Mouse (Mus musculus): Measurements from ENCODE around the gene Capn8.

Capn8 gene

DNA sequence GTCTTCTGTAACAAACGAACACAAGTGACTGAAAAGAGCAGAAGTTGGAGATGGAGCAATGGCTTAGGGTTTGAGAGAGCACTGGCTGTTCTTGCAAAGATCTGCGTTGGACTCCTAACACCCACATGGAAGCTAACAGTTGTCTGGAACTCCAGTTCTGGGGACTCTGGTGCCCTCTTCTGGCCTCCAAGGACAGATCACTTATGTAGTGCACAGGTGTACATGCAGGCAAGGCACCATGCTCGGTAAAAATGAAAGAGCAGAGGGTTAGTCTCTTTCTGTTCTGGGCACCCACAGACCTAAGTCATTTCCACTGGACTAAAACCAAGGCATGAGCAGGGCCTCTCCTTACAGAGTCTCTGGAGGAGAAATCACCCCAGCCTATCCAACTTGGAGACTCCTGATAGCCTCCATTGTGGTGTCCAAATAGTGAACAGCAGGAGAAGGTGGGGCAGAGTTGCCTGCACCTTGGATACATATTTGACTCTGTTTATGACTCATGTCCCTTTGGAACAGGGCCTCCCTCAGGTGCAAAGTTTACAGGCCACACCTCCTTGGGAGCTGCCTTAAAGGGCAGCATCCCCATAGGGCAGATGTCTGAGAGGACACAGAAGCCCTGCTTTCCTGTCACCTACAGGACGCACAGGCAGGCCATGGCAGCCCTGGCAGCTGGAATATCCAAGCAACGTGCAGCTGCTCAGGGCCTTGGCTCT, at the start of gene Capn8:
TSS of gene Capn8 (plus strand) at position 600 of the 713 bp plus-strand sequence.
- no peak for DNase-seq

DNA sequence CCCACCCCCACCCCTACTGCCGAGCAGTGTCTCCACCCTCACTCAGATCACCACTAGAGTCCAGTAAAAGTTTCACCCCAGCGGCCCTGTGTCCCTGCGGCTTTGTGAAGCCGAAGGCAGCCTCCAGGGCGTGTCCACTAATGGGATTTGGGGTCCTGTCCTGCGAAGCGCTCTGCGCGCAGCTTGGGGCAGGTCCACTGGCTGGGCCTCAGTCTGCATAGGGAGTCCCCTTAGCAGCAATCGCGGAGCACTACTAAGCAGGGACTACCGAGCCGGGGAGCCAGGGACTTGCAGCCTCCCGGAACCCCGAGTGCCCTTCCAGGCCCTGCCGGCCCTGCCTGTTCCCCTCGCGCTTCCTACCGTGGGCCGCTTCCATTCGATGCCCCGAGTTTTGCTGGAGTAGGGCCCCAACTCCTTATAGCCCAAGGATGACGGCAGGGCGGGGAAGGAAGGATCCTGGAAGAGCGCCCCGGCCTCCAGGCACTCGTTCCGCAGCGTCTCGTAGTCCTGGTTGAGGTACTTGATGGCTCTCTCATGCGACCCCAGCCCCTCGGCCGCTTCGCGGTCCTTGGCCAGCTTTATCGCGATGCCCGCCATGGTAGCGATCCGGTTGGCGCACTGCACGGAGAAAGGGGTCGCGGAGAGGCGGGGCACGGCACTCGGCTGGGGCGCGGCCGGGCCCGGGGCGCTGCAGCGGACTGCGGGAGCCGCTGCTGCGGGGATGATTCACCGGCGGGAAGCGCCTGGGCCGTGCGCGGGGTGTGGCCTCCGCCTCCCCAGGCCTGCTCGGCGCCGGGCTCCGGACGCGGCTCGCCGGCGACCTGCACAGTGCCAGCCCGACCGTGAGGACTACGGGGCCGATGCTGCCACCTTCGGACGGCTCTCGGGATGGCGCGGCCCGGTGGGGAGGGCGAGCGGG, 47.8 kb upstream of the Capn8 start, which contains the start of gene Capn2:
TSS of gene Capn2 (minus strand) at position 851 of the 919 bp plus-strand sequence.
- peak; percentile 65 to 68 for DNase-seq

DNA sequence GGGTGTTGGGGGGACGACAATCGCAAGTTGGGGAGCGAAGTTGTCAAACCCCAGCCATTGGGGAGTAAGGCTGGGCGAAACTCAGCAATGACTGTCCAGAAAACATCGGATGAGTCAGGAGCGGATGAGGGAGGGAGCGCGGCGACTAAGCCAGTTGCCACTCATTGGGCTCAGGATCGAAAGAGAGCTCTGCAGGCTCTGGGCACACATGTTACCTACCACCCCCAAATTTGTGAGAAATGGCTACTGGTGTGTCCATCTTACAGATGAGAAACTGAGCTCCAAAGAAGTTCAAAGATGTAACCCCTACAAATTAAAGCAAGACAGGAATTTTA, 47.2 kb upstream of the Capn8 start:
- DNase-seq = no peak

DNA sequence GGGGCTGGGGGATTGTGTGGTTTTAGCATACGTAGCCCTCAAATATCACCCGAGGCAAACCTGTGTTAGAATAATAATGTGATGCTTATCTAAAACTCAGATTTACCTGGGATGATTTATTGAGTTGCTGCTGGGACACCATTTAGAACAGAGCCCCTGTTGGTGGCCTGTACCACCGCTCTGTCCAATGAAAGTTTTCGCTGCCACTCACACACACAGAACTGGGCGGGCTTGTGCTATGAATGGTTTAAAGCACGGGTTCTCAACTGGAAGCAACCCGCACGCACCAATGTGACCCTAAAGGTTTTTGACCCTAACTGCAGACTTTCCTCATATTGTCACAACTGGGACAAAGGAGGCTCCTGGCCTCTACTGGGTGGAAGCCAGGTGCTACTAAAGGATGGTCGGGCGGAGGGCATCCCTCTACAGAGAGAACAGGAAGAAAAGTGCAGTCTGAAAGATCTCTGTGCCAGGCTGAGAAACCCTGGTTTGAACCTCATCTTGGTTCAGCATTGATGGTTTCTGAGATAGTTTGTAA, 46.6 kb upstream of the Capn8 start:
- no peak for DNase-seq

DNA sequence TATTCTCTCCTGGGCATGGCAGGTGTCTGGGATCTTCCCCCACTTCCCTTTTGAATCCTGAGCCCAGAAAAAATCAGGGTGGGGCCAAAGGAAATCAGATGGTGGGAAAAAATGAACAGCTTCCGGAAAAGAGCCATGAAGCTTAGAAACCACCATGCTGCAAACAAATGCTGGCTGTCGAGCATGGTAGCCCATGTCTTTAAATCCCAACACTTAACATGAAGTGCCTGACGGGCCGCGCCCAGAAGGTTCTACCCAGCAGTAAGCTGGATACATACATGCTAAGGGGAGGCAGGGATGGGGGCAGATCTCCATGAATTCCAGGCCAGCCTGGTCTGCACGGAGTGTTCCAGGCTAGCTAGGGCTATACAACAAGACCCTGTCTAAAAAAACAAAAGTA, 46.0 kb upstream of the Capn8 start:
- no peak for DNase-seq

DNA sequence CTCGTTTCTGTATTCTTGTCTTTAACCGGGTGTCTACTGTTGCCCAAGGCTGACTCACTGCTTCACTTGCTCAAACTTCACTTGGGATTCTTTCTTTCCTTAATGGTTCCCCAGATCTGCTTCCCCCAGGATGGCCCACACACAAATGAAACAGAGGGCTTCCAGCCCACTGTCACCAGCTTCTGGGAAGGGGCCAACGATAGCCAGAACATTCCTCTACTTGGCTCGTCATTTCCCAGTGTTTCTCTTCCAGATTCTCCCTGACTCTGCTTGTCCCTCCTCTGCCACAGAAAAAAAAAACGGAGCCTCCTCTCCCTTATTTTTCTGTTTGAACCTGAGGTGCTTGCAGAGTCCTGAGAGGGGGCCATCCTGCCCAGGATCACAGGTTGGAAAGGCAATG, 45.5 kb upstream of the Capn8 start:
- no peak for DNase-seq

DNA sequence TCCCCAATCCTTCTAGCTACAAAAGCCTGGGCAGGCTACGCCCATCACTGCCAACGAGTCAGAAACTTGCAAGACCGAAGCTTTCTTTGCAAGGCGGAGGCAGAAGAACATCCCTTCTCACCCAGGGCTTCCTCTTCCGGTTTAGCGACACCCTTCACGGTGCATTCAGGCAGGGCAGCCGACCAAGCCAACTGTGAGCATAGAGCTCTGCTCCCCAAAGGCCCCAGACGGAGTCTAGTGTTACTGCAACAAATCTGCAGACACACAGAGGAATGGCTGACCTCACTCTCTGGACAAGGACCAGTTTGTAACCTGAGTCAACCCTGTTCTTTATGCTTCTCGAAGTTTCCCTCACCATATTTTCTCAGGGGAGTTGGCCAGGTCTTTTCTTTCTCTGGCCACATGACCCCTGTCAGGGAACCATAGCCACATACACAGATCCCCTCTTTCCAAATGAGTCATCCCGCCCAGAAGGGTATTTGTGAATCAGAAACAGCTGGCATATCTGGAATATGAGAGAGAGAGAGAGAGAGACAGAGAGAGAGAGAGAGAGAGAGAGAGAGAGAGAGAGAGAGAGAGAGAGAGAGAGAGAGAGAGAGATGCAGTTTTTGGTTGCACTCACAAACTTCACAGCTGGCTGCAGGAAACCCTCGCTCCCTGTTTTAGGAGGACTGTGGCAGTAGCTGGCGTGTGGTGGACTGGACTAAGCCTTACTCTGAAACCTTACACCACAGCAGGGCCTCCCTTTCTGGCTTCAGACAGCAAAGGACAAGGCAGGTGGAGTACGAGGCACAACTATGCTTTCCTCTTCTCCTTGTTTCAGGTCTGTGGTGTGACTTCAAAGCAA, 44.5 kb upstream of the Capn8 start:
- peak; percentile 64 to 73 for DNase-seq

DNA sequence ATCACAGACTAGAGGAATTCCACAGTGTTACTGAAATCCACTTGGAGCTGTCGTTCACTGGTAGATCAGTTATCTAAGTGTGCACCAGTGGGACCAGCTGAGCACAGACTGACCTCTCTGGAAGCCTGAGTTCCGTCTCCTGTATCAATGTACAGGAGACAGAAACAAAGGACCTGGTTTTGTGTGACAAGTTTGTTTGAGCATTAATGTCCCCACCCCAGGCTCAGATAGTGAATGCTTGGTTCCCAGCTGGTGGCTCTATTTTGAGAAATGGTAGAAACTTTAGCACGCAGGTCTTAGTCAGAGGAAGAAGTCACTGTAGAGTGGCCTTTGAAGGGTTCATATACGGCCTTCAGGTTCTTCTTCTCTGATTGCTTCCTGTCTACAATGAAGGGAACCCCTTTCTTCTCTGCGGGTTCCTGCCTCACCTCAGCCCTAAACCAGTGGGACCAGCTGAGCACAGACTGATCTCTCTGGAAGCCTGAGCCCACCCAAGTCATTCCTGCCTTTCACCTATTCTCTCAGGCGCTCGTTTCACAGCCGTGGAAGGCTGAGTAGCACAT, 43.8 kb upstream of the Capn8 start:
- no peak for DNase-seq

DNA sequence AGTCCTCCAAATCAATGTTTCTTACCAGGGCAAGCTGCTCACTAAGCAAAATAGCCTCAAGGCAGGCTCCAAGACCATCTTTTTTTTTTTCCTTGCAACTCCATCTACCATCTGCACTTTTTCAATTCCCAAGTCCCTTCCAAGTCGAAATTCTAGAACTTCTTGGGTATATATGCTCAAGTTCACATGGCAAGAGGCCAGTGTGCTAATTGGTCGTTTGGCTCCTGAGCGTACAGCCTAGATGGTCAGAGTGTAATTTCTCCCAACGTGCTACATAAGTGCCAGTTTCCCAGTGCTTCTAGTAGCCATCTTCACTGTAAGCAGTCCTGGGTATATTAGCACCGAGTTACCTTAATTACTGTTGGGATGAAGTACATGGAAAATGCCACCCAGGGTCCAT, 41.8 kb upstream of the Capn8 start:
- peak in 1 of 2 experiments; percentile 0 for DNase-seq

DNA sequence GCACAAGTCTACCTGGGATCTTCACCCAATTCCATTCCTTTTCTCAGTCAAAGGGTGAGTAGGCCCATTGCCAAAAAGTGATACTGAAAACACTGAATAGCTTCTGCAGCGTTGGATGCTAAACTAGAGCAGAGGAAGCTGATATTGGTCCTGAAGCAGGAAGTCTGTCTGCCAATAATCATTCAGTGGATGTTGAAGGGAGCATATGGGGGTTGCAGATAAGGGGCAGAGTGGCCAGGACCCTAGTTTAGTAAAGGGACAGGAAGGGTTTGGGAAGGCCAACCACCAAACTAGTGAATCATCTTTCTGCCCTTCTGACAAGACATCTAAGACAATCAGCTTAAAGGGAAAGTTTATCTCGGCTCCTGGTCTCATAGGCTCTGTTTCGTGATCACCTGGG, 41.1 kb upstream of the Capn8 start:
- no peak for DNase-seq

DNA sequence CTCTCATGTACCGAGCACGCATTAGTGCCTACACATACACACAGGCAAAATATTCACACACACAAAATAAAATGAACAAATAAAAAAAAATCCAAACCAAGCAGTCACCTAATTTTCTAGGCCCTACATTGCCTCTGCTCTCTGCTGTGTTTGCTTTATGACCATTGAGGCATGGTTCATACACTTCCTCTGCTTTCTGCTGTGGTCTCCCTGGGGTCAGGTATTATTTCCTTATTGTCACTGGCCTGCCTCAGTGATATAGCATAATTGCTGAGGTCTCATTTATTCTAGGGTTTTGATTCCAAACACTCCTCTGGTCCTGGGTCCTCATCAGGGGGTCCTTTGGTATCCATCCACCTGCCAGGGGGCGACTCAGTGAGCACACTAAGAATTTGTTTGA, 39.2 kb upstream of the Capn8 start:
- no peak for DNase-seq

DNA sequence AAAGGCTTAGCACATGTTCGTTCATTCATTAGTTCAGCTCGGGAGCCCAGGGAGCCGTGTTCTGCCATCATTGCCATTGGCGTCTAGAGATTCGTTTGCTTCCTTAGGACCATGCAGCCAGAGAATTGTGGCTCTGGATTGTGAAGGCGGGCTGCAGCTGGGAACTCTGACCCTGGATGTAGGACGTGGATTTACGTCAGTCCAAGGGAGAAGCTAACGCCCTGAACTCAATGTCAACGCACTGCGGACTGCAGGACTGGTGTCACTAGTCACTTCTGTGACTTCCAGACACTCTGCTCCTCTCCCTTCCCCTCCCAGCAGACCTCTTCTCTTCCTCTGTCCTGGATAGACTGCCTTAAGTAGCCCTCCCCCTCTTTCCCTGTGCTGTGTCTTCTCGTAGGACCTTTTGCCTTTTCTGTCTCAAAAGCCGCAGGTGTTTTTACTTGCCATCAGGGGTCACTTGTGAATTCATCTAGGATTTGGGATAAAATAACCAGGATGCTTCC, 37.5 kb upstream of the Capn8 start:
- no peak for DNase-seq

DNA sequence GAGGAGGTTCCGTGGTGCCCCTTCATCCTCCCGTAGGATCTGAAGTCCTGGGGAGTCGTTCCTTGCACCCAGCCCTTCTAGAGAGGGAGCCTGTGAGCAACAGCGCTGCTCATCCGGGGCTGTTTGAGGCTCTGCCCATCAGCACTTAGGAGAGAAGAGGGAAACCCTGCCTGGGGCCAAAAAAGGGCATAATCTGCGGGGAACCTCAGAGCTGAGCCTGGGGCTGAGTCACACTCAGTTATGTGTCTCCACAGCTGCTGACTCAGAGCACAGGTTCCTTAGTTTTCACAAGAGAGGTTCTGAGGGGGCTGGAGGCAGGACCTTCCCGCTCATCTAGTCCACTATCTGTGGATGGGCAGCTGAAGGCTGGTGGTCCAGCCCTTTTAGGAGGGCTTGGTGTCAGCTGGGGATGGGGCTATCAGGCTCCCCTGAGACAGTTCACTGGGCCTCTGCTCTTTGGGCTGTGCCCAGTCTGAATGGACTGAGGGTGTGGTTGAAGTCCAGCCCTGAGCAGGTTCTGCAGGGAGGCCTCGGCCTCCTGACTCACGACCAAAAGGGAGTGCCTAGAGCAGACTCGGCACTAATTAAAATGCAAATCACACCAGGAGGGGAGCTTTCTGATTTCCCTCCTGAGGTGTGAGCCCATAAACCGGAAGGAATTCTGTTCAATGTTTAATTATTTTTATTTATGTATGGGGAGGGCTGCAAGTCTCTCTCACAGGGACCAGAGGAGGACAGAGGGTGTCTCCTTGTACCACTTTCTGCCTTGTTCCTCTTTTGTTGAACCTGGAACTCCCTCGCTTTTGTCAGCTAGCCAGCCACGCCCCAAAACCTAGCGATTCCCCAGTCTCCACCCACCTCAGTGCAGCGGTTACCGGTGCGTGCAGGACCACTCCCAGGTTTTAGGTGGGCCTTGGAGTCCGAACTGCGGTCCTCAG, 36.6 kb upstream of the Capn8 start:
- no peak for DNase-seq

DNA sequence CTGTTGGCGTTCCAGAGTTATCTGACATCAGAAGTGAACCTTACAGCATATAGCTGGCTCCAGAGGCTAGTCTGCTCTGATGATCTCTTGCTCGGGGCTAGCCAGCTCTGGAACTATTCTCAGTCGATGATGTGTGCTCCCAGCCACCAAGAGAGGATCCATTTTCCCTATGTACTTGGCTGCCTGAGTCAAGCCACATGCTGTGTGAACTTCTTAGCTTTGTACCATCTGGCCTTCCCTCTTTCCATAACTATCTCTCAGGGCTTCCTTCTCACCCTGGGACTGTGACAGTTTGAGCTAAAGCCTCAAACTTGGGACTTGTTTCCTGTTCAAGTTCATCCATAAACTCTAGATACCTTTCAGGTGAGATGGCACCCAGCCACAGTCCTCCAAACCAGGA, 31.2 kb upstream of the Capn8 start:
- no peak for DNase-seq

DNA sequence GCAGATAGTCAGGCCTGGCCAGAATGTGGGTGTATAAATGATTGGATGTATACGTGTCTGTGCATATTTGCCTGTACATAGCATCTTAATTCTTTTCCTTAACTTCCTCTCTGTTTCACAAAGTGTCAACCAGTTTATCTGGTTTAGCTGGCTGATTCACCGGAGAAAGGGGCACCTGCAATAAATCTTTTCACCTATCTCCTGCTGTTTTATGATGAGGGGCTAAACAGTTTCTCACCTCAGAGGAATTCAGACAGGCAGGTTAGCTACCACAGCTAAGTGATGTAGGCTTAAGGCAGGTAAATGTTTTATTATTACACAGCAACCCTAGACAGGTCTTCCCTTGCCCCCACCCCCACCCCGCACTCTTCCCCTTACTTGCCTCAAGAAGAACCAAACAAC, 29.7 kb upstream of the Capn8 start:
- DNase-seq = no peak

DNA sequence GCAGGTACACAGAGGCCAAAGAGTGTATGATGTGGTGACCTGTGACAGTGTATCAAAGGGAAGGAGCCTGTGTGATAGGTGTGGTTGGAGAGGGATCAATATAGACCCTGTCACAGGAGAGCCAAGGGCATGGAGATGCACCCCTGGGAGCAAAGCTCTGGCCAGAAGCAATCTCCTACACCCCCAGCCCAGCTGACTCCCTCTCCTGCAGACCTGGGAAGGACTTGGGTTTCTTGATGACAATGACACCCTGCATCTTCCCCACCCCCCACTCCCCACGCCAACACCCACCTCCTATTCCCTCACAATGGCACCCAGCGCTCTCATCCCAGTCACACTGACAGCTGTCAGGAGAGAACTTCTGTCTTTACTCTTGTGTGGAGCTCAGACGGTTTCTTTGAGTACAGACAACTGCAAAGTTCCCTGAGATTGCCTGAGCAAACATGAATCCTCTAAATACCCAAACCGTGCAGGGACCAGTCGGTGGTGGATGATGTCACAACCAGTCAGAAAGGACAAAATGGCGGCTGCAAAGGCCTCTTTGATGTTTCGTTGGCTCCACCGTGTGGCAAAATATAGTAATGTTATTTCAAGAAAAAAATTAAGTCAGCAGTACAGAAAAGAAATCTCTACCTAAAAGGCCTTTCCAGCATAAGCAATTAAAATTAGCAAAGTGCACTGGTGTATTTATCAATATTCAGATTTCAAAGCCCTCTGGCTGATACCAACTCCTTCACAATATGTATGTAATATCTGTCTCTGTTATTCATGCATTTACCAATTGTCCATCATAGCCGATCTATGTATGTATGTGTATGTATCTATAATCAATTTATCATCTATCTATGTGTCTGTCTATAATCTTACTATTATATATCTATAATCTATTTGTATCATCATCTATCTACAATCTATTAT, 25.5 kb upstream of the Capn8 start:
- DNase-seq = peak; percentile 26 to 58

DNA sequence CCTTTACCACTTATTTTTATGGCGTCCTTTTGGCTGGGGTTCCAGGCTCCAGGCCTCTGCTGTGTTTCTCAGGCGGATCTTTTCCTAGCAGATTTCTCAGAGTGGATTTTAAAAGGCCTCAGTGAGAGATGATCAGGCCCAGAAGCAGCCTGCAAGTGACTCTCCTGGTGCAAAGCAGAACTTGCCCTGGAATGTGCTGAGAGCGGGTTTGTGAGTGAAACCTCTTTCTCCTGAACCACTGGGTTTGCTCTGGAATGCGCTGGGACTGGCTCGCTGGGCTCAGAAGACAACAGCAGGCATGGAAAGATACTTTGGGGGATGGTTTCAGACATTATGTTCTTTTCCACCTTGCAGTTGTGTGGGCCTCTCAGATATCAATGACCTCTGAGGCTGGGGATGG, 22.7 kb upstream of the Capn8 start:
- DNase-seq = no peak

DNA sequence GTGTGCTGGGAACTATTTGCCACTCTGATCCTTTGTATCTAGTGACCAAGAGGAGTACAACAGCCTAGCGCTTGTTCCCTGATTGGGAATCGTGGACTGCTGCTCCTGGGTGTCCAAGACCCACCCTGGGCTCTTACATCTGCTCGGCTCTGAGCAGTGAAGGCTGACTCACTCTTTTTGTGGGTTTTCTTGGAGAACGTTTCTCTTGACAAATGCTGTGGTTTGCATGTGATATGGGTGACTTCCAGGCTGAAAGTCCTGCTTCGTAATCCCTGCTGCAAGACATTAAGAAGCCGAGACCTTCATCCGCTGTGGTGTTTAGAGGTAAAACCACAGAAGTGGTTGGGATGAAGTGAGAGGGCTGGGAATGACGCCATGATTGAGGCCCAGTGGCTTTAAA, 21.7 kb upstream of the Capn8 start:
- DNase-seq = no peak

DNA sequence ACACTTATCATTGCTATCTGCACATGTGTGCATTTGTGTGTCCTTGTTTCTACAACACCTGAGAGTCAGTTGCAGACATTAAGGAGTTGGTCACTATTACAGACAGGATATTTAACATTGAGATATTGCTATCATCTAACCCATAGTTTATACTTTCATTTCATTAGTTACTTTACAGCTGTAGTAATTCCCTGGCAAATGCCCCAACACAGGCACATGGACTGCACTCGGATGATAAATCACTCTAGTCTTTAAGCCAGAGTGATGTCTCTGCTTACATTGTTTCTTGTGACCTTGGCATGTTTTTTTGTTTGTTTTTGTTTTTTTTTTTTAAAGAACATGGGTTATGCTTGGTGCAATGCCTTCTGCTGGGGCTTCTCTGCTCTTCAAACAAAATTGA, 20.9 kb upstream of the Capn8 start:
- no peak for DNase-seq

DNA sequence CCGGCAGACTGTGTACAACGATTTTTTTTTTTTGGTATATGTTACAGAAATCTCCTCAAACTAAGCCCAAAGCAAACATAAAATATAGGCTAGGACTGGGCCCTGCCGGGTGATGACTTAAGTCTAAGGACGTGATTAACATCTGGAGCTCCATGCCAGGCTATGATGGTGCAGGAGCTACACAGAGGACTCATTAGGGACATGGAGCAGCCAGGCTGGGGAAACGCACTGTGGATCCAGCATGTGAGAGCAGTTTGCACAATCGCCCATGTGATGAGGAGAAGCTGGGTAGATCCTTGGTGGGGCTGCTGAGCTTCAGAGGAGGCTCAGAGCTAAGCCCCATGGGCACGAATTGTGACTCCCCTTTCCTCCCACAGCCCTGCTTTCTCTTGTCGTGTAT, 14.0 kb upstream of the Capn8 start:
- DNase-seq = no peak

All from thymus, adult 18-20 months (tissue).